Mouse (Mus musculus) embryonic facial prominence, embryonic 10.5 days (tissue): Measurements from ENCODE around the gene Ctbp1. TPM values are rescaled to one million over a fixed set of nuclear protein-coding genes. Genes with fewer than 3 reads are reported as not detected.
A peak's percentile ranks its signal among the peaks of the same experiment; 100 is the strongest.

ENCODE experiments used
- DNase-seq: peaks from one replicate; pipeline ENCODE4 v3.0.0-alpha.2; 2017; ENCODE audit warnings: low spot score
- H3K27ac ChIP-seq: fragments of 300-500 bp; sonication (generic); replicated peaks from 2 replicates; pipeline ENCODE4 v1.5.1; 2016; ENCODE audit warnings: mild to moderate bottlenecking
- H3K27me3 ChIP-seq: fragments of 300-500 bp; sonication (generic); replicated peaks from 2 replicates; pipeline ENCODE4 v1.6.1; 2016; ENCODE audit warnings: low read depth, mild to moderate bottlenecking; ENCODE audit not compliant: poor library complexity, severe bottlenecking
- H3K36me3 ChIP-seq: fragments of 300-500 bp; sonication (generic); replicated peaks from 2 replicates; pipeline ENCODE4 v1.6.1; 2016; ENCODE audit warnings: mild to moderate bottlenecking, moderate library complexity
- H3K4me1 ChIP-seq: fragments of 300-500 bp; sonication (generic); 2 replicates; pipeline ENCODE4 v1.6.1; 2016
- H3K4me3 ChIP-seq: fragments of 300-500 bp; sonication (generic); 2 replicates; pipeline ENCODE4 v1.5.1; 2016; ENCODE audit warnings: mild to moderate bottlenecking, moderate library complexity
- H3K9me3 ChIP-seq: fragments of 300-500 bp; sonication (generic); 2 replicates; pipeline ENCODE4 v1.6.1; 2016; ENCODE audit warnings: mild to moderate bottlenecking
- WGBS: fragments of 180-500 bp; shearing (Covaris S2); methylation state at CpG from one replicate; pipeline ENCODE4 v1.1.7; 2016; 5-methylcytosine and 5-hydroxymethylcytosine counted together
- polyA plus RNA-seq: library from polyadenylated mRNA; unstranded; fragments of >200 nt; fragmentation: Nextera tagmentation; extraction: Ambion mirVana; gene quantifications from 2 replicates; pipeline ENCODE4 v1.2.1, GENCODE M21; 2016

Ctbp1 gene
- polyA plus RNA-seq, 1 experiment from 2014 or later = 420 TPM

- Histone ChIP-seq H3K9me3 (no peaks in the 10 kb centered on the region), H3K4me3 (no peak overlapping the region), H3K27ac (peak overlapping the region; percentile 37), H3K36me3 (peaks cover 22% of the 10 kb centered on the region), H3K4me1 (peaks cover 13% of the 10 kb centered on the region), H3K27me3 (no peaks in the 10 kb centered on the region)
- DNase-seq = no peak
- WGBS = 57% methylated on average over 3 of the region's 3 CpGs
Observed at GRCm38 (mm10) chr5:33238256-33238645, 36.5 kb downstream of the Ctbp1 start.

GRCm38 (mm10) chr5:33237600-33238255 is 37.1 kb downstream of the Ctbp1 start:
- Histone ChIP-seq H3K27me3 (no peaks in the 10 kb centered on the region), H3K4me1 (peaks cover 13% of the 10 kb centered on the region), H3K9me3 (no peaks in the 10 kb centered on the region), H3K27ac (peak overlapping the region; percentile 37), H3K4me3 (no peak overlapping the region), H3K36me3 (peaks cover 17% of the 10 kb centered on the region)
- DNase-seq = no peak
- WGBS = 89% methylated on average over 11 of the region's 11 CpGs

GRCm38 (mm10) chr5:33234391-33235031 is 40.3 kb downstream of the Ctbp1 start:
- Histone ChIP-seq H3K36me3 (no peaks in the 10 kb centered on the region), H3K4me1 (peaks cover 16% of the 10 kb centered on the region), H3K9me3 (no peaks in the 10 kb centered on the region), H3K27ac (no peak overlapping the region), H3K4me3 (no peak overlapping the region), H3K27me3 (no peaks in the 10 kb centered on the region)
- DNase-seq = no peak
- WGBS = 75% methylated on average over 13 of the region's 13 CpGs

GRCm38 (mm10) chr5:33232791-33233190 is 42.0 kb downstream of the Ctbp1 start:
- Histone ChIP-seq H3K9me3 (no peaks in the 10 kb centered on the region), H3K27ac (no peak overlapping the region), H3K4me1 (peaks cover 10% of the 10 kb centered on the region), H3K4me3 (no peak overlapping the region), H3K27me3 (no peaks in the 10 kb centered on the region), H3K36me3 (no peaks in the 10 kb centered on the region)
- DNase-seq = no peak
- WGBS = 84% methylated on average over 5 of the region's 5 CpGs

- Histone ChIP-seq H3K27ac (no peak overlapping the region), H3K9me3 (no peaks in the 10 kb centered on the region), H3K4me1 (peaks cover 10% of the 10 kb centered on the region), H3K36me3 (no peaks in the 10 kb centered on the region), H3K4me3 (no peak overlapping the region), H3K27me3 (no peaks in the 10 kb centered on the region)
- WGBS = 71% methylated on average over 5 of the region's 5 CpGs
- no peak for DNase-seq
Observed at GRCm38 (mm10) chr5:33230285-33230684, 44.5 kb downstream of the Ctbp1 start.

GRCm38 (mm10) chr5:33228428-33228827 is 46.4 kb downstream of the Ctbp1 start:
- no peak overlapping the region for H3K4me3 ChIP-seq
- no peaks in the 10 kb centered on the region for H3K36me3 ChIP-seq
- H3K27me3 ChIP-seq = no peaks in the 10 kb centered on the region
- H3K27ac ChIP-seq = no peak overlapping the region
- DNase-seq = no peak
- WGBS = 66% methylated on average over 5 of the region's 5 CpGs
- no peaks in the 10 kb centered on the region for H3K9me3 ChIP-seq
- H3K4me1 ChIP-seq = peaks cover 20% of the 10 kb centered on the region

- H3K4me3 ChIP-seq = no peak overlapping the region
- H3K9me3 ChIP-seq = no peaks in the 10 kb centered on the region
- no peak overlapping the region for H3K27ac ChIP-seq
- H3K36me3 ChIP-seq = no peaks in the 10 kb centered on the region
- WGBS = 90% methylated on average over 5 of the region's 5 CpGs
- no peak for DNase-seq
- H3K27me3 ChIP-seq = no peaks in the 10 kb centered on the region
- peaks cover 45% of the 10 kb centered on the region for H3K4me1 ChIP-seq
Observed at GRCm38 (mm10) chr5:33225673-33226072, 49.1 kb downstream of the Ctbp1 start.

- Histone ChIP-seq H3K36me3 (no peaks in the 10 kb centered on the region), H3K4me3 (no peak overlapping the region), H3K9me3 (no peaks in the 10 kb centered on the region), H3K27ac (no peak overlapping the region), H3K4me1 (peaks cover 57% of the 10 kb centered on the region), H3K27me3 (no peaks in the 10 kb centered on the region)
- DNase-seq = no peak
- 91% methylated on average over 7 of the region's 7 CpGs for WGBS
Observed at GRCm38 (mm10) chr5:33224491-33224890, 50.3 kb downstream of the Ctbp1 start.

GRCm38 (mm10) chr5:33222841-33223744 is 51.7 kb downstream of the Ctbp1 start:
- WGBS = 55% methylated on average over 9 of the region's 9 CpGs
- no peak overlapping the region for H3K4me3 ChIP-seq
- no peak for DNase-seq

GRCm38 (mm10) chr5:33222389-33222788 is 52.4 kb downstream of the Ctbp1 start:
- Histone ChIP-seq H3K4me3 (no peak overlapping the region), H3K36me3 (no peaks in the 10 kb centered on the region), H3K9me3 (no peaks in the 10 kb centered on the region), H3K4me1 (peaks cover 70% of the 10 kb centered on the region), H3K27me3 (no peaks in the 10 kb centered on the region), H3K27ac (peak overlapping the region; percentile 69)
- 39% methylated on average over 6 of the region's 6 CpGs for WGBS
- DNase-seq = peak; percentile 49

More at GRCm38 (mm10) chr5:33222841-33223744, 51.7 kb downstream of the Ctbp1 start:
- Histone ChIP-seq H3K36me3 (no peaks in the 10 kb centered on the region), H3K27ac (peak overlapping the region; percentile 69; the same call in 1 of the 2 replicates), H3K27me3 (no peaks in the 10 kb centered on the region), H3K9me3 (no peaks in the 10 kb centered on the region), H3K4me1 (peaks cover 64% of the 10 kb centered on the region)

GRCm38 (mm10) chr5:33220350-33221044 is 54.3 kb downstream of the Ctbp1 start:
- Histone ChIP-seq H3K27ac (peak overlapping the region; percentile 67), H3K4me3 (no peak overlapping the region), H3K4me1 (peaks cover 80% of the 10 kb centered on the region), H3K9me3 (no peaks in the 10 kb centered on the region), H3K27me3 (no peaks in the 10 kb centered on the region), H3K36me3 (no peaks in the 10 kb centered on the region)
- 82% methylated on average over 10 of the region's 10 CpGs for WGBS
- DNase-seq = no peak

- no peak for DNase-seq
- Histone ChIP-seq H3K9me3 (no peaks in the 10 kb centered on the region), H3K36me3 (no peaks in the 10 kb centered on the region), H3K27ac (0 out of 2 replicates have a peak overlapping the region, but pooled peaks have one; percentile 72), H3K4me1 (peaks cover 80% of the 10 kb centered on the region), H3K27me3 (no peaks in the 10 kb centered on the region), H3K4me3 (no peak overlapping the region)
- WGBS = 89% methylated on average over 4 of the region's 4 CpGs
Observed at GRCm38 (mm10) chr5:33219831-33220230, 55.0 kb downstream of the Ctbp1 start.
